Mouse (Mus musculus): ENCODE measurements at regions not wholly inside any gene's neighbourhood (a gene's known extent, or its start where the extent isn't known, plus 50 kb on each side); places are given as distances from the start of the nearest gene placed in this dataset.

GRCm38 (mm10) chr15:36353793-36354192 is 653.8 kb downstream of the Zfp706 start:
- no peak for TF ChIP-seq CTCF (IDR thresholded peaks at IDR 0.05; ENCODE audit: low read depth)
- no peak for TF ChIP-seq EP300 (optimal IDR thresholded peaks at IDR 0.05)
